Mouse (Mus musculus) intestine, embryonic 16.5 days (tissue): ENCODE data around the gene Mical1. TPM values are rescaled to one million over a fixed set of nuclear protein-coding genes. Genes with fewer than 3 reads are reported as not detected.

Experiments
- ATAC-seq: fragments of 200-750 bp; cut with Nextera tagmentation; 2 replicates; pipeline ENCODE4 v1.8.0; 2017; ENCODE audit warnings: moderate TSS enrichment, moderate library complexity
- H3K27ac ChIP-seq: fragments of 300-500 bp; sonication (generic); 2 replicates; pipeline ENCODE4 v1.5.1; 2014; ENCODE audit warnings: mild to moderate bottlenecking, low read length
- H3K27me3 ChIP-seq: fragments of 300-500 bp; sonication (generic); replicated peaks from 2 replicates; pipeline ENCODE4 v1.6.1; 2014; ENCODE audit warnings: low read length, control low read depth, mixed read lengths; ENCODE audit not compliant: control insufficient read depth, insufficient read depth
- H3K36me3 ChIP-seq: fragments of 300-500 bp; sonication (generic); 2 replicates; pipeline ENCODE4 v1.6.1; 2014; ENCODE audit warnings: low read length, control low read depth; ENCODE audit not compliant: control insufficient read depth, insufficient read depth
- H3K4me1 ChIP-seq: fragments of 300-500 bp; sonication (generic); 2 replicates; pipeline ENCODE4 v1.6.1; 2014; ENCODE audit warnings: low read length, control low read depth, mixed read lengths; ENCODE audit not compliant: control insufficient read depth, insufficient read depth
- H3K4me2 ChIP-seq: fragments of 300-500 bp; sonication (generic); 2 replicates; pipeline ENCODE4 v1.6.1; 2014; ENCODE audit warnings: low read depth, low read length, control low read depth
- H3K4me3 ChIP-seq: fragments of 300-500 bp; sonication (generic); 2 replicates; pipeline ENCODE4 v1.5.1; 2014; ENCODE audit warnings: mild to moderate bottlenecking, low read length
- H3K9ac ChIP-seq: fragments of 300-500 bp; sonication (generic); 2 replicates; pipeline ENCODE4 v1.6.1; 2014; ENCODE audit warnings: low read depth, low read length
- H3K9me3 ChIP-seq: fragments of 300-500 bp; sonication (generic); 2 replicates; pipeline ENCODE4 v1.6.1; 2016; ENCODE audit warnings: low read length, control low read depth; ENCODE audit not compliant: control insufficient read depth
- WGBS: fragments of 180-500 bp; shearing (Covaris S2); extraction: QIAGEN DNeasy Blood & Tissue Kit; methylation state at CpG from one replicate; pipeline ENCODE4 v1.1.7; 2014; 5-methylcytosine and 5-hydroxymethylcytosine counted together
- polyA plus RNA-seq: library from polyadenylated mRNA; unstranded; fragments of >200 nt; fragmentation: Nextera tagmentation; extraction: Ambion mirVana; gene quantifications from 2 replicates; pipeline ENCODE4 v1.2.1, GENCODE M21; 2015

Mical1 gene
- polyA plus RNA-seq, 1 experiment from 2014 or later, result 23.8 TPM

DNA sequence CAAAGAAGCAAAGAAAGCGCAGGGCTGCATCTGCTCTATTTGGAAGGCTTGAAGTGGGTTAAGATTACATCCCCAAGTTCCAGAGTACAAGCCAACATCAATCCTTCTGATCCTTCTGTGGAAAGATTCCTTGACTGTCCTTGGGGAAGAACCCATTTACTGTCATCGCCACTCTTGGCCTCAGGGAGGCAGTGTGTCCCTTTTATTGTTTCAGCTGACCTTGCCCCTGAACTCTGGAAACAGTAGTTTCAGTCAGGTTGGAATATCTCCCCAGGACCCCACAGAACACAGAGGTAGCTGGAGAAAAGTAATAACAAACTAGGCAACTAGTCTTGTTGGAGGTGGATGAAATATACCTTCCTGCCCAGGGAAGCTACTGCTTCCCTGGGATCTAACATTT lies 33.0 kb downstream of the Mical1 start:
- ATAC-seq, result no peak
- Histone ChIP-seq H3K4me2 (no peak overlapping the region), H3K9me3 (no peaks in the 10 kb centered on the region), H3K4me1 (no peaks in the 10 kb centered on the region), H3K9ac (no peak overlapping the region), H3K27me3 (no peaks in the 10 kb centered on the region), H3K36me3 (no peaks in the 10 kb centered on the region), H3K27ac (no peak overlapping the region), H3K4me3 (no peak overlapping the region)
- 36% methylated on average over 2 of the region's 2 CpGs for WGBS

- no peak for ATAC-seq
- Histone ChIP-seq H3K4me1 (no peaks in the 10 kb centered on the region), H3K4me2 (no peak overlapping the region), H3K9me3 (no peaks in the 10 kb centered on the region), H3K4me3 (no peak overlapping the region), H3K27ac (no peak overlapping the region), H3K9ac (no peak overlapping the region), H3K27me3 (no peaks in the 10 kb centered on the region), H3K36me3 (no peaks in the 10 kb centered on the region)
- 83% methylated on average over 4 of the region's 4 CpGs for WGBS
Measured at GRCm38 (mm10) chr10:41514301-41514700, 38.2 kb downstream of the Mical1 start.

GRCm38 (mm10) chr10:41514921-41515320 lies 38.8 kb downstream of the Mical1 start:
- Histone ChIP-seq H3K9ac (no peak overlapping the region), H3K4me1 (no peaks in the 10 kb centered on the region), H3K4me3 (no peak overlapping the region), H3K9me3 (no peaks in the 10 kb centered on the region), H3K27ac (no peak overlapping the region), H3K27me3 (no peaks in the 10 kb centered on the region), H3K4me2 (no peak overlapping the region), H3K36me3 (no peaks in the 10 kb centered on the region)
- no peak for ATAC-seq

DNA sequence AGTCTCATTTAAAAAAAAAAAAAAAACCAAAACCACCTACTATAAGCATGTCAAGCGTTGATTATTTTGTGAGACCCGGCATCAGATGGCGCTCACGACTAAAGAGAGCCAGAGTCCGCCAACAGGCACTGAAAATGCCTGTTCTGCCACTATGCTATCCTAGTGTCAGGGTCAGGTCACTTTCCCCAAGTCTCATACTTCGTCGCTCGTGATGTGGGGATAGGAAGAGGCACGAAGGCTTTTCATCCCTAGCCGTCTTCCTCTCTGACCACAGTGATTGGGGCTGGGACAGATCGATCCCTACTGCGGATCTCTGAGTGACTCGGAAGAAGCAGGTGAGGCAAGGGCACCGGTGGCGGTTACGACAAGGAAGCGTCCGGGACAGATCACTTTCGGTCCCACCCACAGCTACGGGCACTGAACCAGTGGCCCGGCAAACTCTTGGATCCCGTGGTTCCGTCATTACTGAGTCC lies 42.4 kb downstream of the Mical1 start:
- Histone ChIP-seq H3K36me3 (no peaks in the 10 kb centered on the region), H3K27ac (peak overlapping the region; percentile 96), H3K4me3 (peak overlapping the region; percentile 95), H3K9ac (peak overlapping the region; percentile 98), H3K4me2 (peak overlapping the region; percentile 80), H3K9me3 (no peaks in the 10 kb centered on the region), H3K4me1 (peaks cover 14% of the 10 kb centered on the region), H3K27me3 (no peaks in the 10 kb centered on the region)
- ATAC-seq, result peak; percentile 81
- under 1% methylated on average over 23 of the region's 23 CpGs for WGBS

GRCm38 (mm10) chr10:41518981-41519618 lies 43.0 kb downstream of the Mical1 start, which contains the start of gene Cd164:
Gene Cd164 (plus strand): TSS chr10:41519414.
- Histone ChIP-seq H3K27ac (peak within 1 kb of the TSS; percentile 96), H3K4me3 (peak within 1 kb of the TSS; percentile 95), H3K36me3 (no peaks in the 10 kb centered on the region), H3K9ac (peak within 1 kb of the TSS; percentile 98), H3K27me3 (no peaks in the 10 kb centered on the region), H3K9me3 (no peaks in the 10 kb centered on the region), H3K4me1 (peaks cover 16% of the 10 kb centered on the region), H3K4me2 (peak within 1 kb of the TSS; percentile 80)
- under 1% methylated on average over 61 of the region's 69 CpGs for WGBS
- peak; percentile 96 for ATAC-seq

DNA sequence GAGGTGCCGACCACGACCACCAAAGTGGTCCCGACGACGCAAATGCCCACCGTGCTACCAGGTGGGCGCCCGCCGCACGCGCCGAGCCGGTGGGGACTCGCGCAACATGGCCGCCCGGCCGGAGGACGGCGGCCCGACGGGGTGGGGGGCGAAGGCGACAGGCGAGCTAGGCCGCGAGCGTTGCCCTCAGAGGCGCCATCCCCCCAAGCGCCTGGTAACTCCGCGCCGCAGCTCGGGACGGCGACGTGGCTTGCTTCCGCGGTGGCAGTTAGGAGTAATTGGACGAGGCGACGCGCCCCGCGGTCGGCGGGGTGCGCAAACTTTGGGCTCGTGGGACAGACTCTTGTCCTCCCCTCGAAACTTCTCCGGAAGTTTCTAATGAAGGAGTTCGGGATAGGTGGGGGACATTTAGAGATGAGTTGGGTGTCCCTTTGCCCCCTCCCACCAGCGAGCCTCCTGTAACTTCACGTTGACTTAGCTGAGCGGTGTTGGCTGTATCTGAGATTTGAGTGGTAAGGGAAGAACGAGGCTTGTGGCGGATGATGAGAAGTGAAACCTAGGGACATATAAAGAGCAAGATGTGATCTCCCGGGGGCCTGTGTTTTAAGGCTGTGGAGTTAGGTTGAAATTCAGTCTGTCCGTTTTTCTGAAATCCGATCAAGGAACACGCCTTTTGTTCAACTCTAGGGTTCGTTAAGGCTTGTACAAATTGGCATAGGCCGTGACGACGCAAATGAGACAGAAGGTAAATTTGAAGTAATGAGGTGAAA lies 43.7 kb downstream of the Mical1 start:
- WGBS, result under 1% methylated on average over 65 of the region's 65 CpGs
- Histone ChIP-seq H3K36me3 (no peaks in the 10 kb centered on the region), H3K27me3 (no peaks in the 10 kb centered on the region), H3K27ac (peak overlapping the region; percentile 96), H3K4me1 (peaks cover 16% of the 10 kb centered on the region), H3K4me3 (peak overlapping the region; percentile 95), H3K9ac (peak overlapping the region; percentile 98), H3K9me3 (no peaks in the 10 kb centered on the region), H3K4me2 (peak overlapping the region; percentile 80)
- peak; percentile 52 for ATAC-seq

- Histone ChIP-seq H3K27me3 (no peaks in the 10 kb centered on the region), H3K4me1 (peaks cover 16% of the 10 kb centered on the region), H3K4me3 (peak overlapping the region; percentile 95), H3K4me2 (peak overlapping the region; percentile 86), H3K9ac (peak overlapping the region; percentile 98), H3K27ac (peak overlapping the region; percentile 96), H3K9me3 (no peaks in the 10 kb centered on the region), H3K36me3 (no peaks in the 10 kb centered on the region)
- WGBS, result 2% methylated on average over 5 of the region's 5 CpGs
- ATAC-seq, result no peak
Measured at GRCm38 (mm10) chr10:41520410-41520673, 44.2 kb downstream of the Mical1 start.

DNA sequence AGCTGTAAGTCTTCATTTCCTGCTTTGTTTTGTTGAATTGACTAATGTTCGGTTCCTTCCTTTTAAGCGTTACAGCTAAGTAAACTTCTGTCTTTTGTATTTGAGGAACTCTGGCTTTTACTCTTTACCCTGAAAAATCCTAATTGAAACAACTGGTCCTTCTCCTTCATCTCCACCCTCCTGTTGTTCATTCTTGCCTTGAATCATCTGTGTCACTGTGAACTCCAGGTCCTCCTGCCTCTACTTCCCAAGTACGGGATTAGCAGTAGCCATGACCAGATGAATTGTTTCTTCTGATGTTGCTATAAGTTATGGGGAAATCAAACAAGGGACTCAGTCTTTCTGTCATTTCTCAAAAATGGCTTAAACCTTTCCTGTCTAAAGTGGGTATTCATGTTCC lies 47.3 kb downstream of the Mical1 start:
- WGBS, result 49% methylated on average over 3 of the region's 3 CpGs
- no peaks in the 10 kb centered on the region for H3K9me3 ChIP-seq
- no peak overlapping the region for H3K4me3 ChIP-seq
- no peak overlapping the region for H3K27ac ChIP-seq
- peaks cover 16% of the 10 kb centered on the region for H3K4me1 ChIP-seq
- H3K4me2 ChIP-seq, result no peak overlapping the region
- ATAC-seq, result no peak
- no peak overlapping the region for H3K9ac ChIP-seq
- H3K27me3 ChIP-seq, result no peaks in the 10 kb centered on the region
- no peaks in the 10 kb centered on the region for H3K36me3 ChIP-seq

DNA sequence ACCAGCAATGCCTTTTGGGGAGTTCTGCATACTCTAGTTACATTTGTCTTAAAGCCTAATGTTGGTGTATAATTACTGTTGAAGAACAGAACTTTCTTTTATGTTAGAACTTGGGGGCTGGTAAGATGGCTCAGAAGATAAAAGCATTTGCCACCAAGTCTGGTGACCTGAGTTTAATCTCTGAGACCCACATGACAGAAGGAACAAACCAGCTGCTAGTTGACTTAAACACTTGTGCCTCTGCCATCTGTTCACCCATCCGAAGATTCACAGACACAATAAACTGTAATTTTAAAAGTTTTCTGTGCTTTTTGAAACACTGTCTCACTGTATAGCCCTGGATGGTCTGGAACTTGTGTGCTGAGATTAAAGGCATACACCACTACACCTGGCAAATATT lies 49.6 kb downstream of the Mical1 start:
- no peak overlapping the region for H3K27ac ChIP-seq
- no peaks in the 10 kb centered on the region for H3K9me3 ChIP-seq
- no peak overlapping the region for H3K4me3 ChIP-seq
- no peak overlapping the region for H3K4me2 ChIP-seq
- no peaks in the 10 kb centered on the region for H3K27me3 ChIP-seq
- WGBS, result 67% methylated on average over 1 of the region's 1 CpGs
- no peak overlapping the region for H3K9ac ChIP-seq
- peaks cover 16% of the 10 kb centered on the region for H3K4me1 ChIP-seq
- H3K36me3 ChIP-seq, result no peaks in the 10 kb centered on the region
- ATAC-seq, result no peak
